Mouse (Mus musculus): ENCODE results near the gene Lrrc55.

Lrrc55 gene

GRCm38 (mm10) chr2:85135099-85135498, 61.9 kb downstream of the Lrrc55 start:
- no peak for DNase-seq (ENCODE audit: low read depth, low spot score)

- no peak for DNase-seq (ENCODE audit: low read depth, low spot score)
These were observed 64.8 kb downstream of the Lrrc55 start for GRCm38 (mm10) chr2:85132204-85132603.

- DNase-seq (ENCODE audit: low read depth, low spot score): no peak
These were observed 65.3 kb downstream of the Lrrc55 start for GRCm38 (mm10) chr2:85131724-85132123.

GRCm38 (mm10) chr2:85131226-85131625, 65.8 kb downstream of the Lrrc55 start:
- no peak for DNase-seq (ENCODE audit: low read depth, low spot score)

- DNase-seq (ENCODE audit: low read depth, low spot score): no peak
These were observed 67.5 kb downstream of the Lrrc55 start for GRCm38 (mm10) chr2:85129496-85129971.

GRCm38 (mm10) chr2:85123869-85124535, 73.0 kb downstream of the Lrrc55 start:
- peak; percentile 8 for DNase-seq (ENCODE audit: low read depth, low spot score)

- DNase-seq (ENCODE audit: low read depth, low spot score): peak; percentile 12
These were observed 73.7 kb downstream of the Lrrc55 start for GRCm38 (mm10) chr2:85123187-85123868.
